Mouse (Mus musculus): ENCODE data around the gene Nsun7. TPM values are rescaled to one million over a fixed set of nuclear protein-coding genes. Genes with fewer than 3 reads are reported as not detected.

Gene Nsun7
- polyA plus RNA-seq, 1 experiment = 0.02 TPM

GRCm38 (mm10) chr5:66298856-66299255, 39.2 kb downstream of the Nsun7 start:
- no peaks in the 10 kb centered on the region for H3K27me3 ChIP-seq (ENCODE audit: control insufficient read depth, insufficient read depth, low read length)
- 81% methylated on average over 6 of the region's 6 CpGs for WGBS

GRCm38 (mm10) chr5:66300576-66300975, 40.9 kb downstream of the Nsun7 start:
- Histone ChIP-seq H3K4me3 (ENCODE audit: extremely low read depth, insufficient read depth, insufficient read length) (no peak overlapping the region), H3K27me3 (ENCODE audit: control insufficient read depth, insufficient read depth, low read length) (no peaks in the 10 kb centered on the region), H3K36me3 (ENCODE audit: control insufficient read depth, insufficient read depth, low read length) (no peaks in the 10 kb centered on the region), H3K4me1 (ENCODE audit: control insufficient read depth, insufficient read depth, insufficient read length) (no peaks in the 10 kb centered on the region), H3K27ac (ENCODE audit: insufficient read depth, low read length) (no peak overlapping the region)
- no peak for TF ChIP-seq POLR2A (IDR thresholded peaks at IDR 0.05; ENCODE audit: low read depth, low read length)
- TF ChIP-seq CTCF (IDR thresholded peaks at IDR 0.05; ENCODE audit: extremely low read depth, insufficient read depth, insufficient read length, insufficient replicate concordance) = no peak
- 93% methylated on average over 13 of the region's 13 CpGs for WGBS
- no peak for DNase-seq (ENCODE audit: low read depth in 1 of 2, low spot score in 2 of 2)

More at GRCm38 (mm10) chr5:66298856-66299255, 39.2 kb downstream of the Nsun7 start:
- no peak for TF ChIP-seq CTCF (IDR thresholded peaks at IDR 0.05; ENCODE audit: extremely low read depth, insufficient read depth, insufficient read length, insufficient replicate concordance)
- TF ChIP-seq POLR2A (IDR thresholded peaks at IDR 0.05; ENCODE audit: low read depth, low read length) = no peak
- Histone ChIP-seq H3K4me3 (ENCODE audit: extremely low read depth, insufficient read depth, insufficient read length) (no peak overlapping the region), H3K27ac (ENCODE audit: insufficient read depth, low read length) (no peak overlapping the region), H3K4me1 (ENCODE audit: control insufficient read depth, insufficient read depth, insufficient read length) (no peaks in the 10 kb centered on the region), H3K36me3 (ENCODE audit: control insufficient read depth, insufficient read depth, low read length) (no peaks in the 10 kb centered on the region)
- no peak for DNase-seq (ENCODE audit: low read depth in 1 of 2, low spot score in 2 of 2)

GRCm38 (mm10) chr5:66302085-66302815, 42.6 kb downstream of the Nsun7 start:
- no peak for TF ChIP-seq CTCF (IDR thresholded peaks at IDR 0.05; ENCODE audit: extremely low read depth, insufficient read depth, insufficient read length, insufficient replicate concordance)
- TF ChIP-seq POLR2A (IDR thresholded peaks at IDR 0.05; ENCODE audit: low read depth, low read length) = no peak
- DNase-seq (ENCODE audit: low read depth in 1 of 2, low spot score in 2 of 2) = no peak
- H3K27me3 ChIP-seq (ENCODE audit: control insufficient read depth, insufficient read depth, low read length) = no peaks in the 10 kb centered on the region
- 91% methylated on average over 21 of the region's 21 CpGs for WGBS
- no peak overlapping the region for H3K27ac ChIP-seq (ENCODE audit: insufficient read depth, low read length)
- H3K36me3 ChIP-seq (ENCODE audit: control insufficient read depth, insufficient read depth, low read length) = no peaks in the 10 kb centered on the region
- H3K4me1 ChIP-seq (ENCODE audit: control insufficient read depth, insufficient read depth, insufficient read length) = no peaks in the 10 kb centered on the region
- no peak overlapping the region for H3K4me3 ChIP-seq (ENCODE audit: extremely low read depth, insufficient read depth, insufficient read length)

- DNase-seq (ENCODE audit: low read depth in 1 of 2, low spot score in 2 of 2) = no peak
- no peak overlapping the region for H3K4me3 ChIP-seq (ENCODE audit: extremely low read depth, insufficient read depth, insufficient read length)
- H3K4me1 ChIP-seq (ENCODE audit: control insufficient read depth, insufficient read depth, insufficient read length) = no peaks in the 10 kb centered on the region
- no peak overlapping the region for H3K27ac ChIP-seq (ENCODE audit: insufficient read depth, low read length)
- no peak for TF ChIP-seq POLR2A (IDR thresholded peaks at IDR 0.05; ENCODE audit: low read depth, low read length)
- no peaks in the 10 kb centered on the region for H3K27me3 ChIP-seq (ENCODE audit: control insufficient read depth, insufficient read depth, low read length)
- 87% methylated on average over 2 of the region's 2 CpGs for WGBS
- H3K36me3 ChIP-seq (ENCODE audit: control insufficient read depth, insufficient read depth, low read length) = no peaks in the 10 kb centered on the region
Measured at GRCm38 (mm10) chr5:66302873-66303272, 43.2 kb downstream of the Nsun7 start.

- TF ChIP-seq CTCF (IDR thresholded peaks at IDR 0.05; ENCODE audit: extremely low read depth, insufficient read depth, insufficient read length, insufficient replicate concordance) (no peak), POLR2A (IDR thresholded peaks at IDR 0.05; ENCODE audit: low read depth, low read length) (no peak)
- Histone ChIP-seq H3K27me3 (ENCODE audit: control insufficient read depth, insufficient read depth, low read length) (no peaks in the 10 kb centered on the region), H3K4me3 (ENCODE audit: extremely low read depth, insufficient read depth, insufficient read length) (no peak overlapping the region), H3K4me1 (ENCODE audit: control insufficient read depth, insufficient read depth, insufficient read length) (no peaks in the 10 kb centered on the region), H3K36me3 (ENCODE audit: control insufficient read depth, insufficient read depth, low read length) (no peaks in the 10 kb centered on the region), H3K27ac (ENCODE audit: insufficient read depth, low read length) (no peak overlapping the region)
- no peak for DNase-seq (ENCODE audit: low read depth in 1 of 2, low spot score in 2 of 2)
- 88% methylated on average over 11 of the region's 11 CpGs for WGBS
Measured at GRCm38 (mm10) chr5:66304300-66305067, 44.8 kb downstream of the Nsun7 start.

- WGBS = 88% methylated on average over 8 of the region's 8 CpGs
- DNase-seq (ENCODE audit: low read depth in 1 of 2, low spot score in 2 of 2) = no peak
- H3K36me3 ChIP-seq (ENCODE audit: control insufficient read depth, insufficient read depth, low read length) = no peaks in the 10 kb centered on the region
Measured at GRCm38 (mm10) chr5:66305511-66305910, 45.8 kb downstream of the Nsun7 start.

GRCm38 (mm10) chr5:66310328-66310727, 50.6 kb downstream of the Nsun7 start:
- WGBS = 92% methylated on average over 9 of the region's 9 CpGs
- H3K36me3 ChIP-seq (ENCODE audit: control insufficient read depth, insufficient read depth, low read length) = no peaks in the 10 kb centered on the region

More at GRCm38 (mm10) chr5:66305511-66305910, 45.8 kb downstream of the Nsun7 start:
- Histone ChIP-seq H3K4me3 (ENCODE audit: extremely low read depth, insufficient read depth, insufficient read length) (no peak overlapping the region), H3K4me1 (ENCODE audit: control insufficient read depth, insufficient read depth, insufficient read length) (no peaks in the 10 kb centered on the region), H3K27me3 (ENCODE audit: control insufficient read depth, insufficient read depth, low read length) (no peaks in the 10 kb centered on the region), H3K27ac (ENCODE audit: insufficient read depth, low read length) (no peak overlapping the region)
- no peak for TF ChIP-seq POLR2A (IDR thresholded peaks at IDR 0.05; ENCODE audit: low read depth, low read length)
- TF ChIP-seq CTCF (IDR thresholded peaks at IDR 0.05; ENCODE audit: extremely low read depth, insufficient read depth, insufficient read length, insufficient replicate concordance) = no peak

More at GRCm38 (mm10) chr5:66310328-66310727, 50.6 kb downstream of the Nsun7 start:
- Histone ChIP-seq H3K27ac (ENCODE audit: insufficient read depth, low read length) (no peak overlapping the region), H3K4me3 (ENCODE audit: extremely low read depth, insufficient read depth, insufficient read length) (no peak overlapping the region), H3K4me1 (ENCODE audit: control insufficient read depth, insufficient read depth, insufficient read length) (no peaks in the 10 kb centered on the region), H3K27me3 (ENCODE audit: control insufficient read depth, insufficient read depth, low read length) (no peaks in the 10 kb centered on the region)
- no peak for TF ChIP-seq CTCF (IDR thresholded peaks at IDR 0.05; ENCODE audit: extremely low read depth, insufficient read depth, insufficient read length, insufficient replicate concordance)
- no peak for TF ChIP-seq POLR2A (IDR thresholded peaks at IDR 0.05; ENCODE audit: low read depth, low read length)
- DNase-seq (ENCODE audit: low read depth in 1 of 2, low spot score in 2 of 2) = no peak

Data from spleen, adult 2 months (tissue).